In genomic region chr3:35764637-35765617, GRCm38 (mm10) we compare ENCODE assay signal across 13 mouse cellular contexts. TPM values are rescaled to one million over a fixed set of nuclear protein-coding genes. Genes with fewer than 3 reads are reported as not detected.
DNase-seq lines count a peak whose midpoint lies in the region; ATAC-seq lines count a peak whose summit lies in the region.
"Had no signal": no experiment of that assay in that cellular context is flagged by ENCODE, and none has a peak within 500 bp of the region (broad histone marks: within the 10 kb centered on the region; RNA-seq: fewer than 3 reads in every experiment).

No protein-coding gene starts in this region.

- peaks cover 5% of the 10 kb centered on the region; the same call in 1 of the 2 replicates for H3K36me3 ChIP-seq in limb, embryonic 10.5 days
- H3K36me3 ChIP-seq: stomach, embryonic 15.5 days had no signal

- H3K4me1 ChIP-seq in limb, embryonic 10.5 days: no peaks in the 10 kb centered on the region
- H3K4me1 ChIP-seq: stomach, embryonic 15.5 days had no signal

- WGBS in limb, embryonic 10.5 days: 79% methylated on average over 7 of the region's 7 CpGs

- no peak overlapping the region for H3K27ac ChIP-seq in limb, embryonic 10.5 days
- H3K27ac ChIP-seq: heart, embryonic 13.5 days; stomach, embryonic 15.5 days had no signal

- peak; percentile 40 for ATAC-seq in megakaryocyte, adult 5-6 weeks (ENCODE audit: poor library complexity, severe bottlenecking)
- ATAC-seq: forebrain, postnatal 0 days had no signal

- no peak overlapping the region for H3K4me3 ChIP-seq in limb, embryonic 10.5 days
- H3K4me3 ChIP-seq: heart, embryonic 13.5 days; stomach, embryonic 15.5 days had no signal

- no peaks in the 10 kb centered on the region for H3K27me3 ChIP-seq in limb, embryonic 10.5 days (ENCODE audit: low read depth, poor library complexity, severe bottlenecking)
- H3K27me3 ChIP-seq: heart, embryonic 13.5 days; stomach, embryonic 15.5 days had no signal

- DNase-seq in 416B (ENCODE audit: low read depth) (peak; percentile 85), NIH3T3 (ENCODE audit: low read depth) (peak; percentile 67)
- DNase-seq in cerebellum, postnatal 10 days: peak; percentile 80 to 82
- DNase-seq in layer of hippocampus, adult 8-10 months (ENCODE audit: low spot score in 2 of 2): no peak
- DNase-seq in heart, adult 8-10 months (ENCODE audit: low spot score): no peak
- no peak for DNase-seq in kidney, adult 18-20 months
- no peak for DNase-seq in limb, embryonic 10.5 days (ENCODE audit: low spot score)
- DNase-seq: adrenal gland, postnatal 14 days; forebrain, postnatal 0 days; kidney, adult 11 months had no signal

- H3K9me3 ChIP-seq in limb, embryonic 10.5 days (replicated peaks): no peaks in the 10 kb centered on the region
- H3K9me3 ChIP-seq: heart, embryonic 13.5 days; stomach, embryonic 15.5 days had no signal

RNA-seq across cellular contexts. Expression of gene Atp11b, which starts 11.0 kb away (rescaled TPM):
- 186 and 208 TPM in 2 replicates for total RNA-seq in megakaryocyte, adult 5-6 weeks (2015)
- 104 and 140 TPM in 2 replicates for total RNA-seq in megakaryocyte, adult 5-6 weeks (2017)
- total RNA-seq in layer of hippocampus, adult 8-10 months (2022): 100 to 1,000 TPM in 1 of 4 experiments, 10 to 100 TPM in 3; 78.9 to 101 (median 89.8) TPM
- 10 to 100 TPM; 20.4 to 26.0 (median 20.6) TPM for total RNA-seq in heart, adult 8-10 months (2022)
- 20.4 and 24.6 TPM in 2 replicates for polyA plus RNA-seq in limb, embryonic 10.5 days (2016; fragmentation: Nextera tagmentation; extraction: Ambion mirVana)

Comparison
In these comparisons a context has a peak if more than half of its experiments do, and no peak if none do; other contexts are left out.
1. DNase-seq: peak in 416B (single experiment), NIH3T3 (single experiment) and cerebellum, postnatal 10 days (2 of 2); none in layer of hippocampus, adult 8-10 months (0 of 2), heart, adult 8-10 months (single experiment), kidney, adult 18-20 months (single experiment) and limb, embryonic 10.5 days (single experiment).